Comparison of ENCODE assay signal across 7 mouse cellular contexts in genomic region chr11:114478736-114479135, GRCm38 (mm10).
DNase-seq lines count a peak whose midpoint lies in the region; ATAC-seq lines count a peak whose summit lies in the region.

No protein-coding gene starts in this region.

- WGBS in kidney, embryonic 16.5 days: 6% methylated on average over 7 of the region's 7 CpGs

- no peaks in the 10 kb centered on the region for H3K36me3 ChIP-seq in kidney, embryonic 16.5 days (ENCODE audit: insufficient read depth, low read length)

- no peak overlapping the region for H3K27ac ChIP-seq in kidney, embryonic 16.5 days (ENCODE audit: low read length)

- no peak for DNase-seq in kidney, adult 8-10 months
- DNase-seq in WW6 (ENCODE audit: low read depth, low spot score) (peak; percentile 42), MN1 (ENCODE audit: low spot score) (no peak)
- no peak for DNase-seq in testis, postnatal 10 days (ENCODE audit: low spot score)

- H3K9ac ChIP-seq in kidney, embryonic 16.5 days (replicated peaks; ENCODE audit: low read length): no peak overlapping the region

- peak overlapping the region; percentile 34 for H3K4me2 ChIP-seq in kidney, embryonic 16.5 days (replicated peaks; ENCODE audit: low read depth, low read length)

- H3K9me3 ChIP-seq in kidney, embryonic 16.5 days (ENCODE audit: low read length): no peaks in the 10 kb centered on the region

- H3K27me3 ChIP-seq in kidney, embryonic 16.5 days (ENCODE audit: insufficient read depth, low read length): peaks cover 8% of the 10 kb centered on the region

- ATAC-seq in kidney, embryonic 16.5 days (ENCODE audit: low FRiP score, low TSS enrichment): peak; percentile 61; the same call in 1 of the 2 replicates
- peak; percentile 53 for ATAC-seq in granulocyte monocyte progenitor cell, adult 5-6 weeks (replicated peaks; ENCODE audit: poor library complexity, severe bottlenecking)
- 0 out of 2 replicates have a peak, but pooled peaks have one; percentile 13 for ATAC-seq in monocyte, adult 5-6 weeks (replicated peaks; ENCODE audit: insufficient number of reproducible peaks, low FRiP score, low TSS enrichment, poor library complexity, severe bottlenecking)

- H3K4me3 ChIP-seq in kidney, embryonic 16.5 days (ENCODE audit: low read length): no peak overlapping the region

- H3K4me1 ChIP-seq in kidney, embryonic 16.5 days (ENCODE audit: insufficient read depth, low read length): peaks cover 6% of the 10 kb centered on the region; the same call in 1 of the 2 replicates
